Mouse (Mus musculus) adrenal gland, adult (tissue): ENCODE measurements around the gene Map3k5.

ENCODE experiments used
- DNase-seq, 2 experiments: peaks; one replicate each; pipeline ENCODE4 v3.0.0; 2022 to 2023; ENCODE audit warnings: low spot score in 1 of 2; ENCODE audit not compliant: inconsistent age in 2 of 2

The Map3k5 gene

GRCm38 (mm10) chr10:20178807-20179605, 244.7 kb downstream of the Map3k5 start:
- DNase-seq = no peak

GRCm38 (mm10) chr10:20181198-20181597, 246.9 kb downstream of the Map3k5 start:
- DNase-seq = no peak

GRCm38 (mm10) chr10:20181680-20182399, 247.6 kb downstream of the Map3k5 start:
- no peak for DNase-seq

GRCm38 (mm10) chr10:20184326-20184725, 250.1 kb downstream of the Map3k5 start:
- no peak for DNase-seq

GRCm38 (mm10) chr10:20185264-20185663, 251.0 kb downstream of the Map3k5 start:
- no peak for DNase-seq

- no peak for DNase-seq
Measured at GRCm38 (mm10) chr10:20185806-20186205, 251.5 kb downstream of the Map3k5 start.

- no peak for DNase-seq
Measured at GRCm38 (mm10) chr10:20186800-20187273, 252.6 kb downstream of the Map3k5 start.

- no peak for DNase-seq
Measured at GRCm38 (mm10) chr10:20190139-20190747, 256.0 kb downstream of the Map3k5 start.
